Mouse (Mus musculus) megakaryocyte, adult 5-6 weeks (primary cell): ENCODE data around the gene Dync1li1. TPM values are rescaled to one million over a fixed set of nuclear protein-coding genes. Genes with fewer than 3 reads are reported as not detected.

Experiments
- ATAC-seq: 2 replicates; pipeline ENCODE4 v1.8.0; 2016; ENCODE audit warnings: mild to moderate bottlenecking, inconsistent platforms; ENCODE audit not compliant: poor library complexity, severe bottlenecking
- total RNA-seq, 2 experiments: library from RNA; stranded (forward) in 1 of 2; stranded (reverse) in 1 of 2; fragments of 153-499, 151-499 nt in 1 of 2; fragments of 221-1000, 200-1000 nt in 1 of 2; gene quantifications; 2 replicates each; pipeline versions ENCODE4 v1.2.3 to v1.2.4; 2015 to 2017

Dync1li1 gene
- total RNA-seq, 2 experiments from 2014 or later, result 35.5 to 60.7 TPM

DNA sequence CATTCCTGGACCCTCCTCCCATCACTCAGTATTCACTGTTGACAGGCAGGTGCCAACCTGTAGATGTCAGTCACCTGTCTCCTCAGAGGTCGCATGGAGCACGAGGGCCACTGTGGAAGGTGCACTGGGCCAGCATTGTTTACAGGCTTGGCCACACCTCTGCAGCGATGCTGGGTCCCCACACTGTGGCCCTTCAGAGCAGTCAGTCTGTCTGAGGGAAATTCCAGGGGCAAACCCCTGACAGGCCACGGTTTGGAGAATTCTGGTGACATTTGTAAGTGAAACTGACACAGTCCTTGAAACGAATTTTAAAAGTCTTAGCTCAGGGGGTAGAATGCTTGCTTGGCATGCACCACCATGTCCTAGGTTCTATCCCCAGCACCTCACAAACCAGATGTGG is 71.8 kb downstream of the Dync1li1 start:
- ATAC-seq, result no peak

DNA sequence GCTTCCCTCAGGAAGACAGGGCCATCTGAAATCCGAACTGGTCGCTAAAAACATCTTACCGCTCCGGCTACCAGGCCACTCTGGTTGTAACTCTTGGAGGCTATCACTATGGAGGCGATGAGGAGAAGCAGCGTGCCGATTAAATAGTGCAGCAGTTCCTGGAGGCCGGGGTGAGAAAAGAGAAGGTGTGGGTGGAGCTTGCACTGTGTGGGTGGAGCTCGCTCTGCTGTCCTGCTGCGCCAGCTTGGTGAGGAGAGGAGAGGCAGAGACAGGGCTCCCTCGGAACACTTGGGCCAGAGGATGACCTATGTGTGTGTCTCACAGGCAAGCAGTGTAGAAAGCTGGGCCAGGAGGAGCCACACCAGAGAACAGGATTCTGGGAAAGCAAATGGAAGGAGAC is 73.3 kb downstream of the Dync1li1 start:
- no peak for ATAC-seq

- peak; percentile 58 for ATAC-seq
These were observed 74.8 kb downstream of the Dync1li1 start for GRCm38 (mm10) chr9:114763341-114763740.

DNA sequence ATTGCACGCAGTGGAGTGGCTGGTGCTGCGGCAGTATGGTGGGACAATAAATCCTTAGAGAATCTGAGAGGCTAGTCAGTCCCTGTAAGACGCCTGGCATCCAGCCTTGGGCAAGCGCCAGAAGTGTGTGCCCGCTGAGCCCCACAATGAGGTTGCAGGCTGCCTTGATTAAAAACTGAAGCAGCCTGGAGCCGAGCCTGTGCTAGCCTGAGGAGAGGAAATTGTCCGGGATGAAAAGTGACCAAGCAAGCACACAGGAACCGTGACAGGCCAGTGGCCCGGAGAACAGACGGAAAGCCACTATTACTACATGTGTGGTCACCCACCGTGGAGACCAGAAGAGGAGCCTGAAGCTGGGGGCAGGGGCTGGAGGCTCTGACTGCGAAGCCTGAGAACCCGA is 78.4 kb downstream of the Dync1li1 start:
- ATAC-seq, result no peak

DNA sequence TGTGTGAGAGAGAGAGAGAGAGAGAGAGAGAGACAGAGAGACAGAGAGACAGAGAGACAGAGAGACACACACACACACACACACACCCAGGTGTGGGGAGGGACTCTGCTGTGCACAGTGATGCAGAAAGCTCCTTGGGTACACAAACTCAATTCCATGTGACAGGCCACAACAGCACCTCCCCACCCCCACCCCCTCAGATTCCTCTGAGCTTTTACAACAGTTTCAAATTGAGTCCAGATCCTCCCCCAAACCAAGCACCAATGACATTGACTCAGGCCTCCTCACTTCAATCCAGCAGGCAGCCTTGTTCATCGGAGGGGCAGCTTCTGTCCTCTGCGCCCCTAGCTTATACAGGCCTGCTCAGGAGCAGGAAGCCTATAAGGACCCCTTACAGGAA is 78.9 kb downstream of the Dync1li1 start:
- ATAC-seq, result no peak

DNA sequence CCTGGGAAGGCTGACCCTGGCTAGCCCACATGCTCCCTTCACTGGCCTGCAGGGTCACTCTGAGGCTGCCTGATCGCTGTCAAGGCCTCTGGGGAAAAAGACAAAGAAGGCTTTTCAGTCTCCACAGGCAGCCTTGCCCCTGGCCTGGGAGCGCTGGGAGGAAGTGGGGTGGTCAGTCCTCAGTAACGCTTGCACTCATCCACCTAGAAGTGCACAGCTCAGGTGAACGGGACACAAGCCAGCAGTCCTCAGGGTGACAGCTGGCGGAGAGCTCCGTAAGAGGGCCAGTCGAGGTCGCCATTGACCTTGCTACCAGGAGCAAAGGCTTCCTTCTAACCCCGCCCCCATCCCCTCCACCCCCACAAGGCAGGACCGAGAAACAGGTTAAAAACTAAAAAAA is 79.5 kb downstream of the Dync1li1 start:
- no peak for ATAC-seq

GRCm38 (mm10) chr9:114770224-114770623 is 81.6 kb downstream of the Dync1li1 start:
- peak; percentile 89 for ATAC-seq

- ATAC-seq, result no peak
These were observed 83.0 kb downstream of the Dync1li1 start for GRCm38 (mm10) chr9:114771565-114771964.

Other genes starting within 250 kb of the Dync1li1 start
- 0.18 TPM in 1 of 2 replicates, not detected in the other for gene Ccr4, start 183.9 kb upstream of the Dync1li1 start, total RNA-seq (2015)
- 0.07 TPM in 1 of 2 replicates, not detected in the other for gene Ccr4, start 183.9 kb upstream of the Dync1li1 start, total RNA-seq (2017)
- gene C130032M10Rik, start 173.1 kb upstream of the Dync1li1 start, total RNA-seq (2015), result not detected in 2 replicates
- not detected in 2 replicates for gene C130032M10Rik, start 173.1 kb upstream of the Dync1li1 start, total RNA-seq (2017)
- gene Trim71, start 124.4 kb upstream of the Dync1li1 start, total RNA-seq (2015), result not detected in 2 replicates
- gene Trim71, start 124.4 kb upstream of the Dync1li1 start, total RNA-seq (2017), result not detected in 2 replicates
- gene Cnot10, start 48.6 kb upstream of the Dync1li1 start, total RNA-seq (2015), result 14.3 and 14.7 TPM in 2 replicates
- gene Cnot10, start 48.6 kb upstream of the Dync1li1 start, total RNA-seq (2017), result 26.8 and 33.3 TPM in 2 replicates
- gene Cmtm6, start 42.3 kb downstream of the Dync1li1 start, total RNA-seq (2015), result 79.5 and 98.1 TPM in 2 replicates
- gene Cmtm6, start 42.3 kb downstream of the Dync1li1 start, total RNA-seq (2017), result 120 and 124 TPM in 2 replicates
- gene Cmtm7, start 93.1 kb downstream of the Dync1li1 start, total RNA-seq (2015), result 189 and 201 TPM in 2 replicates
- gene Cmtm7, start 93.1 kb downstream of the Dync1li1 start, total RNA-seq (2017), result 259 and 283 TPM in 2 replicates
- 1.0 and 1.5 TPM in 2 replicates for gene Cmtm8, start 155.4 kb downstream of the Dync1li1 start, total RNA-seq (2015)
- 0.37 and 1.1 TPM in 2 replicates for gene Cmtm8, start 155.4 kb downstream of the Dync1li1 start, total RNA-seq (2017)
- gene Gpd1l, start 245.2 kb downstream of the Dync1li1 start, total RNA-seq (2015), result 14.5 and 19.4 TPM in 2 replicates
- 21.8 and 22.5 TPM in 2 replicates for gene Gpd1l, start 245.2 kb downstream of the Dync1li1 start, total RNA-seq (2017)